Mouse (Mus musculus): ENCODE results near the gene Casc3.

DNA sequence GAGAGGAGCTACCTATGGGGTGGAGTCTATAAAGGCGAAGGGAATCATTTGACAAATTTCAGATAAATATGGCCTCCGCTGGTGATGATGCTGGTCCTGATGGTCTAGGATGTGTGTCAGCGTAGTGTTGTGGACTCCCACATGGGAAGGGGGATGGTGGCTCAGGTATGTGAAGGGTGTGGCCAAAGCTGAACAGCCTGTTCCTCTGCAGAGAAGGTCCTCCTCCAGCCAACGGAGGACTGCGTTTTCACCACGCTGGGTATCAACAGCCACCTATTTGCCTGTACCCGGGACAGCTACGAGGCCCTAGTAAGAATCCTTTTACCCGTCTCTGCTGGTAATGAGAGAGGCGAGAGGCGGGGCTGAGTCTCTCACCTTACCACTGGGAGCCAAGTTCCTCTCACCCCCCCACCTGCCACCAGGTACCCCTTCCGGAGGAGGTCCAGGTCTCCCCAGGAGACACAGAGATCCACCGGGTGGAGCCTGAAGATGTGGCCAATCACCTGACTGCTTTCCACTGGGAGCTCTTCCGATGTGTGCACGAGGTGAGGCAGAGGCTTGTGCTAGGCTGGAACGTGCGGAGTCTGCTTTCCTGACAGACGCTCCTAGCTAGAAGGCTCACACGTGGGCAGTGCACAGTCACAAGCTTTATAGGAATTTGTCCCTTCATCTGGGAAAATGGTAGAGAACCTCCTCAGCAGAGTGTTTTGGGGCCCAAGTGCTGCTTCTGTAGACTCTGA, 42.3 kb downstream of the Casc3 start:
- TF ChIP-seq GATA1 (IDR thresholded peaks at IDR 0.05; ENCODE audit: low read length) = no peak
- TF ChIP-seq TAL1 (IDR thresholded peaks at IDR 0.05; ENCODE audit: low read length) = no peak
